Mouse (Mus musculus) myocyte (in vitro differentiated cells): ENCODE results near the gene Olfr275.

Experiments used
- MYOG ChIP-seq, 3 experiments: IDR thresholded peaks; one replicate each; pipeline ENCODE4 v1.6.1; 2011; ENCODE audit warnings: control low read depth in 2 of 3, low read depth in 2 of 3, mild to moderate bottlenecking in 2 of 3; ENCODE audit not compliant: insufficient read length in 2 of 3, control insufficient read depth in 1 of 3, insufficient read depth in 1 of 3
- POLR2A ChIP-seq: IDR thresholded peaks from one replicate; pipeline ENCODE4 v1.6.1; 2011; ENCODE audit warnings: low read depth, mild to moderate bottlenecking, control low read depth, moderate library complexity; ENCODE audit not compliant: insufficient read length
- POLR2AphosphoS2 ChIP-seq: IDR thresholded peaks from one replicate; pipeline ENCODE4 v1.6.1; 2011; ENCODE audit warnings: low read depth, control low read depth; ENCODE audit not compliant: insufficient read length
- TCF12 ChIP-seq: IDR thresholded peaks from one replicate; pipeline ENCODE4 v1.6.1; 2011; ENCODE audit warnings: mild to moderate bottlenecking, control low read depth; ENCODE audit not compliant: poor library complexity, insufficient read depth, severe bottlenecking
- USF1 ChIP-seq: IDR thresholded peaks from one replicate; pipeline ENCODE4 v1.6.1; 2011; ENCODE audit warnings: low read depth, mild to moderate bottlenecking, control low read depth, moderate library complexity

GRCm38 (mm10) chr4:52821375-52821774, 7.0 kb downstream of the Olfr275 start:
- no peak for TF ChIP-seq MYOG (IDR thresholded peaks at IDR 0.05; ENCODE audit: control insufficient read depth in 1 of 3, insufficient read depth in 1 of 3, insufficient read length in 2 of 3, low read depth in 2 of 3)
- no peak for TF ChIP-seq POLR2A
- TF ChIP-seq USF1 = no peak
- no peak for TF ChIP-seq TCF12
- no peak for TF ChIP-seq POLR2AphosphoS2
